Mouse (Mus musculus): ENCODE results near the gene Vmn1r8.
"Not testable (repeated sequence)": the region's sequence is repeated elsewhere in the genome, so short reads cannot be mapped to it uniquely, and the experiment has no call there.

The Vmn1r8 gene

GRCm38 (mm10) chr6:57031984-57032383, at the start of gene Vmn1r8:
TSS of gene Vmn1r8 (plus strand) at chr6:57032284.
- no peak for DNase-seq (ENCODE audit: low spot score)

GRCm38 (mm10) chr6:56996943-56997342, 35.1 kb upstream of the Vmn1r8 start, which contains the start of gene Vmn1r6:
TSS of gene Vmn1r6 (plus strand) at chr6:56997243.
- no peak for DNase-seq (ENCODE audit: low spot score)

- DNase-seq (ENCODE audit: low spot score), result not testable (repeated sequence)
These were observed 6.9 kb upstream of the Vmn1r8 start, which contains the start of gene Vmn1r7 for GRCm38 (mm10) chr6:57025224-57025623. TSS of gene Vmn1r7 (minus strand) at chr6:57025324.

- DNase-seq (ENCODE audit: low spot score), result no peak
These were observed 2.6 kb downstream of the Vmn1r8 start for GRCm38 (mm10) chr6:57034674-57035073.

- DNase-seq (ENCODE audit: low spot score), result no peak
These were observed 31.6 kb downstream of the Vmn1r8 start for GRCm38 (mm10) chr6:57063730-57064129.

- no peak for DNase-seq (ENCODE audit: low spot score)
These were observed 34.4 kb downstream of the Vmn1r8 start, which contains the start of gene Vmn1r9 for GRCm38 (mm10) chr6:57066487-57066886. TSS of gene Vmn1r9 (plus strand) at chr6:57066787.

All from testis, postnatal 14 days (tissue).